Mouse (Mus musculus) heart, adult 2 months (tissue): ENCODE measurements at regions not wholly inside any gene's neighbourhood (a gene's known extent, or its start where the extent isn't known, plus 50 kb on each side); places are given as distances from the start of the nearest gene placed in this dataset.

ENCODE experiments used
- CTCF ChIP-seq: fragments of 200-600 bp; IDR thresholded peaks from 2 replicates; pipeline ENCODE4 v1.8.1; 2022; ENCODE audit warnings: antibody characterized with exemption, mild to moderate bottlenecking, moderate library complexity
- POLR2A ChIP-seq: fragments of 200-500 bp; IDR thresholded peaks from 2 replicates; pipeline ENCODE4 v1.6.1; 2011; ENCODE audit warnings: mild to moderate bottlenecking, low read depth, low read length, control low read depth; ENCODE audit not compliant: insufficient read depth

- TF ChIP-seq CTCF (no peak), POLR2A (no peak)
These were observed 68.4 kb downstream of the Skor1 start for GRCm38 (mm10) chr9:63080406-63080805.
